Mouse (Mus musculus) layer of hippocampus, adult 8-10 months (tissue): ENCODE data around the gene Arl15. TPM values are rescaled to one million over a fixed set of nuclear protein-coding genes. Genes with fewer than 3 reads are reported as not detected.

Source experiments
- DNase-seq, 2 experiments: peaks; one replicate each; pipeline ENCODE4 v3.0.0; 2022; ENCODE audit warnings: low spot score in 2 of 2
- total RNA-seq, 4 experiments: library from RNA; stranded (reverse); gene quantifications; 2 replicates each; pipeline ENCODE4 v1.2.4; 2022

The Arl15 gene
- total RNA-seq, 4 experiments from 2014 or later, result 49.6 to 64.0 (median 53.0) TPM

DNA sequence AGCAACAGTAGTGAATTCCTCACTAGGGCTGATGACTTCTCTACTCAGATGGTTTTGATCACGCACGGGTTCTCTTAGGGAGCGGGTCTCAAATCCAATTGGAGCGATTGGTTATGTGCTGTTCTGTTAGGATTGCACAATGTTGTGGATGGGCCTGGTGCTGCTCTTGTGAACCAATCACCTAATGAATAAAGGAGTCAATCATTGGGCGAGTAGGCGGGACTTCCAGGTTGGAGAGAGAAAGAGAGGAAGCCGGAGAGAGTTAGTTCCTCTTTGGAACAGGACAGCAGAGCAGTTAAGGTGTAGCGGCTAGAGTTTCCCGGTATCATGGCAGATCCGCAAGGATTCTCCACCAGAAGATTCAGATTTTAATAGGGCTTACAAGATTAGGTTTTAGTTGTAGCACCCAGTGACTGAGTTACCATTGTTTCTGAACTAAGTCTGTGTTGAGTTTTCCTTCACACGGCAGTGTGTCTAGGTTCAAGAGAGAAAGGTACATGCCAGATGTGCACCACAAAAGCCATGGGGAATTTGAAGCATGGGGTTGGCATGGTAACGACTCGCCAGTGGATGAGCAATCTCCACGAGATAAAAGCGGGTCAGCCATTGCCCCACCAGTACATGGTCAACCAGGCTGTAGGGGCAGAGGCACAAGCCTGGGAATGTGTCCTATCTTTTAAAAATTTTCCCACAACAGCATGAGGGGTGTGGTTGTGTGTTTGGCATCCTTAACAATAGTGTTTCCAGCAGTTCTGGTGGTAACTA, 408.7 kb downstream of the Arl15 start:
- DNase-seq, result no peak

Other genes with a start within 250 kb of the Arl15 start
- gene Snx18, start 175.9 kb upstream of the Arl15 start, total RNA-seq, result 10 to 100 TPM; 21.4 to 28.5 (median 25.9) TPM
- 1 to 10 TPM in 3 of 4 experiments, not detected in 1; 1.9 to 2.9 (median 2.8) TPM for gene Hspb3, start 130.8 kb upstream of the Arl15 start, total RNA-seq